In the genomic region with DNA sequence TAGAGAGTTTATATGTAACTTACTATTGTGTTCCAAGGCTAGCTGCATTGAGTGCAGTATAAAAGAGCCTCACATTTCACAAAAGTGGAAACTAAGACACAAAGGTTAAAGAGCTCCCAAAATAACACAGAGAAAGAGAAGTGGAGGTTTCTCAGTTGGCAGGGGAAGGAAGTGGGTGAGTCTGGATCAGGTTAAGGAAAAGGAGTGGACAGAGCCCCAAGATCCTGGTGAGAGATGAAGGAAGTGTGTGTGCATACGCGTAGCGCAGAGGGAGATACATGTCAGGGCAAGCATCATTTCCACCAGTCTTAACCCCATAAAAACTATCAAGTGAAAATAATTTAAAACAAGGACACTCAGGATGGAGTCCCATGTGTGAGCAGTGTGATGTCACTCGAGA, we compare ENCODE assay signal across 17 mouse cellular contexts.
"Had no signal": no experiment of that assay in that cellular context is flagged by ENCODE, and none has a peak within 500 bp of the region (broad histone marks: within the 10 kb centered on the region; RNA-seq: fewer than 3 reads in every experiment).

No protein-coding gene starts in this region.

- H3K4me1 ChIP-seq: liver, embryonic 15.5 days had no signal

- H3K9me3 ChIP-seq: liver, embryonic 15.5 days; lung, embryonic 15.5 days; megakaryocyte, embryonic 14.5 days; midbrain, embryonic 12.5 days; neural tube, embryonic 12.5 days; stomach, embryonic 15.5 days had no signal

- H3K27me3 ChIP-seq: liver, embryonic 15.5 days; lung, embryonic 15.5 days; midbrain, embryonic 12.5 days; neural tube, embryonic 12.5 days; stomach, embryonic 15.5 days had no signal

- ATAC-seq: liver, postnatal 0 days; lung, postnatal 0 days had no signal

- H3K27ac ChIP-seq: liver, embryonic 15.5 days; lung, embryonic 15.5 days; macrophage; midbrain, embryonic 12.5 days; neural tube, embryonic 12.5 days; stomach, embryonic 15.5 days; stomach, postnatal 0 days had no signal

- H3K36me3 ChIP-seq: liver, embryonic 15.5 days; lung, embryonic 15.5 days; midbrain, embryonic 12.5 days; neural tube, embryonic 12.5 days; stomach, embryonic 15.5 days had no signal

- H3K4me2 ChIP-seq: liver, embryonic 15.5 days; lung, embryonic 15.5 days; midbrain, embryonic 12.5 days; neural tube, embryonic 12.5 days; stomach, embryonic 15.5 days had no signal

- H3K4me3 ChIP-seq: liver, embryonic 15.5 days; lung, embryonic 15.5 days; megakaryocyte, embryonic 14.5 days; midbrain, embryonic 12.5 days; neural tube, embryonic 12.5 days; stomach, embryonic 15.5 days had no signal

- H3K9ac ChIP-seq: liver, embryonic 15.5 days; liver, postnatal 0 days; lung, embryonic 15.5 days; midbrain, embryonic 12.5 days; neural tube, embryonic 12.5 days; stomach, embryonic 15.5 days had no signal

- DNase-seq: liver, postnatal 0 days; lung, adult 2 months; lung, postnatal 14 days; lung, postnatal 36 days; midbrain, embryonic 14.5 days; right cerebral cortex, postnatal 14 days; thymus, adult 2 months; thymus, postnatal 36 days had no signal
